8 mouse cellular contexts compared by ENCODE assay signal in the genomic region with DNA sequence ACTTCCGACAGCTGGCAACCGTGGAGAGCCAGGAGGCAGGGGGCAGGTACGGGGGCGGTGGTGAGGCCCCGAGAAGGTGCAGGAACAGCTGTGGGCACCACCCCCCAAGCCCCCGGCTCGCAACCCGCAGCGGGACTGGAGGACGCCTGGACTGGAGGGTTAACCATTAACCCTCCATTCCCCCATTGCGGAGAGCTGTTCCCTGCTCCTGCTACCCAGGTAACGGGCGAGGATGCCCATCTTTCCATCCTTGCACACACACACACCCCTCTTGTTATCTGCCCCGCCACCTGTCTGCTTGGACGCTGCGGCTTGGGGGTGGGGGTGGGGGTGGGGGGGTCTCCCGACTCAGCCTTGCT. TPM values are rescaled to one million over a fixed set of nuclear protein-coding genes. Genes with fewer than 3 reads are reported as not detected.
DNase-seq lines count a peak whose midpoint lies in the region; ATAC-seq lines count a peak whose summit lies in the region.

No protein-coding gene starts in this region.

- H3K4me3 ChIP-seq in forebrain, embryonic 11.5 days (ENCODE audit: low read depth, low read length), result peak overlapping the region; percentile 46
- peak overlapping the region; percentile 46 for H3K4me3 ChIP-seq in neural tube, embryonic 11.5 days (ENCODE audit: low read depth, low read length)

- H3K4me2 ChIP-seq in forebrain, embryonic 11.5 days (ENCODE audit: low read depth, low read length, severe bottlenecking), result peak overlapping the region; percentile 77
- H3K4me2 ChIP-seq in neural tube, embryonic 11.5 days (ENCODE audit: low read depth), result peak overlapping the region; percentile 83

- ATAC-seq in forebrain, embryonic 11.5 days (replicated peaks; ENCODE audit: low FRiP score), result 0 out of 2 replicates have a peak, but pooled peaks have one; percentile 13
- ATAC-seq in neural tube, embryonic 11.5 days (ENCODE audit: insufficient read depth, low FRiP score, low TSS enrichment), result 0 out of 2 replicates have a peak, but pooled peaks have one; percentile 21

- H3K9ac ChIP-seq in forebrain, embryonic 11.5 days (ENCODE audit: low read length), result no peak overlapping the region
- peak overlapping the region; percentile 48; the same call in 1 of the 2 replicates for H3K9ac ChIP-seq in neural tube, embryonic 11.5 days (ENCODE audit: low read length)

- H3K27ac ChIP-seq in forebrain, embryonic 11.5 days (ENCODE audit: low read depth, low read length), result no peak overlapping the region
- H3K27ac ChIP-seq in neural tube, embryonic 11.5 days (ENCODE audit: low read depth, low read length), result no peak overlapping the region

- no peaks in the 10 kb centered on the region for H3K9me3 ChIP-seq in forebrain, embryonic 11.5 days (ENCODE audit: control insufficient read depth, low read length)
- no peaks in the 10 kb centered on the region for H3K9me3 ChIP-seq in neural tube, embryonic 11.5 days (ENCODE audit: control insufficient read depth, low read length)

- peaks cover 16% of the 10 kb centered on the region; the same call in 1 of the 2 replicates for H3K4me1 ChIP-seq in forebrain, embryonic 11.5 days (replicated peaks; ENCODE audit: control insufficient read depth, insufficient read depth, low read length)
- H3K4me1 ChIP-seq in neural tube, embryonic 11.5 days (ENCODE audit: control insufficient read depth, insufficient read depth, low read length), result 0 out of 2 replicates have a peak, but pooled peaks cover 4% of the 10 kb centered on the region

- H3K27me3 ChIP-seq in forebrain, embryonic 11.5 days (ENCODE audit: control insufficient read depth, insufficient read depth, low read length), result peaks cover 42% of the 10 kb centered on the region
- H3K27me3 ChIP-seq in neural tube, embryonic 11.5 days (ENCODE audit: control insufficient read depth, insufficient read depth, low read length), result peaks cover 51% of the 10 kb centered on the region

- DNase-seq in kidney, adult 18-20 months, result peak; percentile 24
- DNase-seq in kidney, adult 8-10 months, result no peak
- no peak for DNase-seq in forebrain, embryonic 11.5 days (ENCODE audit: low spot score)
- DNase-seq in kidney, postnatal 36 days, result peak; percentile 11 to 36
- no peak for DNase-seq in neural tube, embryonic 11.5 days (ENCODE audit: low spot score)
- no peak for DNase-seq in left cerebral cortex, adult 18-20 months (ENCODE audit: low spot score in 2 of 2)
- no peak for DNase-seq in right cerebral cortex, adult 18-20 months
- no peak for DNase-seq in adrenal gland, adult (ENCODE audit: inconsistent age in 2 of 2, low spot score in 1 of 2)

- WGBS in forebrain, embryonic 11.5 days, result 4% methylated on average over 17 of the region's 17 CpGs
- 2% methylated on average over 17 of the region's 17 CpGs for WGBS in neural tube, embryonic 11.5 days

- no peaks in the 10 kb centered on the region for H3K36me3 ChIP-seq in forebrain, embryonic 11.5 days (ENCODE audit: control insufficient read depth, insufficient read depth, low read length)
- H3K36me3 ChIP-seq in neural tube, embryonic 11.5 days (ENCODE audit: control insufficient read depth, insufficient read depth, low read length), result no peaks in the 10 kb centered on the region

RNA-seq across cellular contexts. Expression of gene Vwa5b2, which starts 1.4 kb away (rescaled TPM):
- polyA plus RNA-seq in forebrain, embryonic 11.5 days (2014; fragmentation: Nextera tagmentation; extraction: Ambion mirVana), result 0.80 and 1.4 TPM in 2 replicates
- polyA plus RNA-seq in neural tube, embryonic 11.5 days (2014; fragmentation: Nextera tagmentation; extraction: Ambion mirVana), result 3.8 and 4.3 TPM in 2 replicates
- 10 to 100 TPM; 50.1 to 62.9 TPM for total RNA-seq in left cerebral cortex, adult 18-20 months (2021)

RNA-seq across cellular contexts. Expression of gene Eef1akmt4, which starts 20.7 kb away (rescaled TPM):
- 28.2 and 30.8 TPM in 2 replicates for polyA plus RNA-seq in forebrain, embryonic 11.5 days (2014; fragmentation: Nextera tagmentation; extraction: Ambion mirVana)
- 32.2 and 34.4 TPM in 2 replicates for polyA plus RNA-seq in neural tube, embryonic 11.5 days (2014; fragmentation: Nextera tagmentation; extraction: Ambion mirVana)
- 1 to 10 TPM; 1.9 to 2.9 TPM for total RNA-seq in left cerebral cortex, adult 18-20 months (2021)

RNA-seq across cellular contexts. Expression of gene Gm49333, which starts 20.8 kb away (rescaled TPM):
- 0.68 TPM in 1 of 2 replicates, not detected in the other for polyA plus RNA-seq in forebrain, embryonic 11.5 days (2014; fragmentation: Nextera tagmentation; extraction: Ambion mirVana)
- not detected in 2 replicates for polyA plus RNA-seq in neural tube, embryonic 11.5 days (2014; fragmentation: Nextera tagmentation; extraction: Ambion mirVana)
- not detected for total RNA-seq in left cerebral cortex, adult 18-20 months (2021)

RNA-seq across cellular contexts. Expression of gene Alg3, which starts 20.9 kb away (rescaled TPM):
- 46.9 and 58.9 TPM in 2 replicates for polyA plus RNA-seq in forebrain, embryonic 11.5 days (2014; fragmentation: Nextera tagmentation; extraction: Ambion mirVana)
- polyA plus RNA-seq in neural tube, embryonic 11.5 days (2014; fragmentation: Nextera tagmentation; extraction: Ambion mirVana), result 58.6 and 61.3 TPM in 2 replicates
- 10 to 100 TPM; 11.7 to 13.4 TPM for total RNA-seq in left cerebral cortex, adult 18-20 months (2021)

RNA-seq across cellular contexts. Expression of gene Camk2n2, which starts 30.4 kb away (rescaled TPM):
- polyA plus RNA-seq in forebrain, embryonic 11.5 days (2014; fragmentation: Nextera tagmentation; extraction: Ambion mirVana), result 5.0 and 5.3 TPM in 2 replicates
- polyA plus RNA-seq in neural tube, embryonic 11.5 days (2014; fragmentation: Nextera tagmentation; extraction: Ambion mirVana), result 4.1 and 4.4 TPM in 2 replicates
- 100 to 1,000 TPM; 189 to 201 TPM for total RNA-seq in left cerebral cortex, adult 18-20 months (2021)

Comparison
In these comparisons a context has a peak if more than half of its experiments do, and no peak if none do; other contexts are left out.
1. DNase-seq: peak in kidney, adult 18-20 months (single experiment) and kidney, postnatal 36 days (2 of 2); none in kidney, adult 8-10 months (0 of 2), forebrain, embryonic 11.5 days (single experiment), neural tube, embryonic 11.5 days (single experiment), left cerebral cortex, adult 18-20 months (0 of 2), right cerebral cortex, adult 18-20 months (single experiment) and adrenal gland, adult (0 of 2).